Mouse (Mus musculus) hindbrain, embryonic 10.5 days (tissue): ENCODE measurements around the gene Cnfn. TPM values are rescaled to one million over a fixed set of nuclear protein-coding genes. Genes with fewer than 3 reads are reported as not detected.
A peak's percentile ranks its signal among the peaks of the same experiment; 100 is the strongest.

Experiments
- DNase-seq: peaks from one replicate; pipeline ENCODE4 v3.0.0-alpha.2; 2017; ENCODE audit warnings: low spot score
- H3K27ac ChIP-seq: fragments of 300-500 bp; sonication (generic); 2 replicates; pipeline ENCODE4 v1.5.1; 2016; ENCODE audit warnings: mild to moderate bottlenecking, moderate library complexity
- H3K27me3 ChIP-seq: fragments of 300-500 bp; sonication (generic); 2 replicates; pipeline ENCODE4 v1.6.1; 2016; ENCODE audit warnings: mild to moderate bottlenecking; ENCODE audit not compliant: poor library complexity, insufficient read depth, severe bottlenecking
- H3K36me3 ChIP-seq: fragments of 300-500 bp; sonication (generic); 2 replicates; pipeline ENCODE4 v1.6.1; 2016; ENCODE audit warnings: mild to moderate bottlenecking, moderate library complexity
- H3K4me1 ChIP-seq: fragments of 300-500 bp; sonication (generic); replicated peaks from 2 replicates; pipeline ENCODE4 v1.6.1; 2016; ENCODE audit warnings: mild to moderate bottlenecking
- H3K4me3 ChIP-seq: fragments of 300-500 bp; sonication (generic); 2 replicates; pipeline ENCODE4 v1.5.1; 2016; ENCODE audit warnings: mild to moderate bottlenecking, moderate library complexity
- H3K9me3 ChIP-seq: fragments of 300-500 bp; sonication (generic); 2 replicates; pipeline ENCODE4 v1.6.1; 2016; ENCODE audit warnings: mild to moderate bottlenecking, moderate library complexity
- WGBS: fragments of 180-500 bp; shearing (Covaris S2); methylation state at CpG from one replicate; pipeline ENCODE4 v1.1.7; 2016; 5-methylcytosine and 5-hydroxymethylcytosine counted together
- polyA plus RNA-seq: library from polyadenylated mRNA; unstranded; fragments of >200 nt; fragmentation: Nextera tagmentation; extraction: Ambion mirVana; gene quantifications from 2 replicates; pipeline ENCODE4 v1.2.1, GENCODE M21; 2016

The Cnfn gene
- polyA plus RNA-seq, 1 experiment from 2014 or later, result not detected

GRCm38 (mm10) chr7:25385259-25385658 lies 15.7 kb upstream of the Cnfn start:
- Histone ChIP-seq H3K27ac (no peak overlapping the region; the same call in 1 of the 2 replicates), H3K4me1 (peaks cover 8% of the 10 kb centered on the region), H3K36me3 (peaks cover 68% of the 10 kb centered on the region), H3K9me3 (no peaks in the 10 kb centered on the region), H3K4me3 (no peak overlapping the region), H3K27me3 (peaks cover 17% of the 10 kb centered on the region)
- 93% methylated on average over 12 of the region's 12 CpGs for WGBS
- no peak for DNase-seq

DNA sequence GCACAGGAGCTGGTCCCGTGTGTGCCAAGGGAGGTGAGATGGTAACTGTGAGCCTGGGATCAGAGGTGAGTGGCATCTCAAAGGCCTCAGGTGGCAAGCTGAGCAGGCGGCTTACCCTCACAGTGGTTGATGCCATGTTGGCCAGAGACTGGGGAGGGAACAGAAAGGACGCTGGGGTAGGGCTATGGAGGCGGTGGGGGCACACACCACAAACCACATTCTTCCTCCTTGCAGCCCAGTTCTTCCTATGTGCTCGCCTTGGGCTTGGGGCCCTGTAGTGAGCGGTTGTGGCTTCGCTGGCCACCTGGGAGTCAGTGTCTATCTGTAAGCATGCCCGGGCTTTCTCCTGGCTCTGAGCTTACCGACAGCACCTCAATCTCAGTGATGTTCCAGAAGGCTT lies 15.3 kb upstream of the Cnfn start:
- Histone ChIP-seq H3K9me3 (no peaks in the 10 kb centered on the region), H3K4me3 (no peak overlapping the region), H3K4me1 (peaks cover 8% of the 10 kb centered on the region), H3K27ac (no peak overlapping the region), H3K27me3 (peaks cover 20% of the 10 kb centered on the region), H3K36me3 (peaks cover 68% of the 10 kb centered on the region)
- WGBS, result 88% methylated on average over 9 of the region's 9 CpGs
- no peak for DNase-seq

GRCm38 (mm10) chr7:25384318-25384717 lies 14.8 kb upstream of the Cnfn start:
- H3K9me3 ChIP-seq, result no peaks in the 10 kb centered on the region
- no peak overlapping the region for H3K27ac ChIP-seq
- H3K4me3 ChIP-seq, result no peak overlapping the region
- no peak for DNase-seq
- peaks cover 68% of the 10 kb centered on the region for H3K36me3 ChIP-seq
- 90% methylated on average over 13 of the region's 13 CpGs for WGBS
- peaks cover 12% of the 10 kb centered on the region for H3K4me1 ChIP-seq
- peaks cover 20% of the 10 kb centered on the region for H3K27me3 ChIP-seq

DNA sequence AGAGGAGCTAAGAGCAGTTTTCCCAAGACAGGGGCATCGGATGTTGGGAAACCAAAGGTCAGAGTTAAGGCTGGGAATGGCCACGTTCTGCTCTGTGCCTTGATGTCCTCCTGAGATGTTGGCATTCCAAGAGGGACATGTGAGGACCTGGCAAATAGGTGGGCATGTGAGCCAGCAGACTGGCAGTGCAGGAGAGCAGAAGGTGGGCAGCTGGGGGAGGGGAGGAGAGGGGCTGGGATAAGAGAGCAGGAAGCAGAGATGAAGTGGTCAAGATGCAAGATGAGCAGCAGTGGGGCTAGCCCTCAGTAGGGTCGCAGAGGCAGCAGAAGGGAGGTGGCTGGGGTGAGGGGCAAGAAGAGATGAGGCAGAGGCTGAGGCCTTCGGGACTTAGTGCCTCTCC lies 14.4 kb upstream of the Cnfn start:
- H3K27me3 ChIP-seq, result peaks cover 20% of the 10 kb centered on the region
- DNase-seq, result no peak
- H3K27ac ChIP-seq, result no peak overlapping the region
- H3K4me3 ChIP-seq, result no peak overlapping the region
- 89% methylated on average over 4 of the region's 4 CpGs for WGBS
- peaks cover 68% of the 10 kb centered on the region for H3K36me3 ChIP-seq
- peaks cover 15% of the 10 kb centered on the region for H3K4me1 ChIP-seq
- no peaks in the 10 kb centered on the region for H3K9me3 ChIP-seq

DNA sequence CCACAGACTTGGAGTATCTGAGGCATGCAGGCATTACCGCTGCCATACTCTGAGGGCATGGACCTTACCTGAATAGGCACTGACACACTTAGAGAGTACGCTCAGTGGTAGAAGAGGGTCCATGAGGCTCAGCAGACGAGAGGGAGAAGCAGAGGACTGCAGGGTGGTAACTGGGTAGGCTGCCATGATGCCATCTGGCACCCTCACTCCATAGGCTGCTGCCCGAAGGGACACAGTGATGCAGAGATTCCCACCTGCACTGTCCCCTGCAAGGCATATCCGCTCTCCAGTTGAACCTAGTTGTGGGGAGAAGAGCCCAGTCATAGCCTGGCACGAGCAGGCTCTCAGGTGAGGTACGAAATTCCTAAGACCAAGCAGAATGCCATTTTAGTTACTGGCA lies 13.9 kb upstream of the Cnfn start:
- Histone ChIP-seq H3K4me3 (no peak overlapping the region), H3K36me3 (peaks cover 63% of the 10 kb centered on the region), H3K9me3 (no peaks in the 10 kb centered on the region), H3K4me1 (peaks cover 15% of the 10 kb centered on the region), H3K27me3 (peaks cover 20% of the 10 kb centered on the region), H3K27ac (no peak overlapping the region)
- 90% methylated on average over 7 of the region's 7 CpGs for WGBS
- no peak for DNase-seq

DNA sequence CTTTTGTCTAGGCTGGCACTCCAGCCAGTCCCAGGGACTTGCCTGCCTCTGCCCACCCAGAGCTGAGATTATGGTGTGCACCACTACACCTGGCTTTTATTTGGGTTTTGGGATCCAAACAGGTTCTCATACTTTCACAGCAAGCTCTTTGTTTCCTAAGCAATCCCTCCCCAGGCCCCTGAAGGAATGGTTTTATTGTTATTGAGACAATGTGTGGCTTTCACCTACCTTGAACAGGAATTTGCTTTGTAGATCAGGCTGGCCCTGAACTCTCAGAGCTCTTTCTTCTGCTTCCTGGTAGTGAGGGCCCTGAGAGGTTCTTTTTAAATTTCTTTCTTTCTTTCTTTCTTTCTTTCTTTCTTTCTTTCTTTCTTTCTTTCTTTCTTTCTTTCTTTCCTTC lies 13.0 kb upstream of the Cnfn start:
- H3K36me3 ChIP-seq, result peaks cover 54% of the 10 kb centered on the region
- H3K4me1 ChIP-seq, result peaks cover 16% of the 10 kb centered on the region
- H3K27ac ChIP-seq, result no peak overlapping the region
- peaks cover 22% of the 10 kb centered on the region for H3K27me3 ChIP-seq
- no peak overlapping the region for H3K4me3 ChIP-seq
- DNase-seq, result no peak
- H3K9me3 ChIP-seq, result no peaks in the 10 kb centered on the region

GRCm38 (mm10) chr7:25381284-25381680 lies 11.8 kb upstream of the Cnfn start:
- Histone ChIP-seq H3K9me3 (no peaks in the 10 kb centered on the region), H3K4me1 (peaks cover 28% of the 10 kb centered on the region), H3K4me3 (no peak overlapping the region), H3K27me3 (peaks cover 33% of the 10 kb centered on the region), H3K27ac (no peak overlapping the region), H3K36me3 (peaks cover 43% of the 10 kb centered on the region)
- WGBS, result 28% methylated on average over 3 of the region's 3 CpGs
- no peak for DNase-seq

DNA sequence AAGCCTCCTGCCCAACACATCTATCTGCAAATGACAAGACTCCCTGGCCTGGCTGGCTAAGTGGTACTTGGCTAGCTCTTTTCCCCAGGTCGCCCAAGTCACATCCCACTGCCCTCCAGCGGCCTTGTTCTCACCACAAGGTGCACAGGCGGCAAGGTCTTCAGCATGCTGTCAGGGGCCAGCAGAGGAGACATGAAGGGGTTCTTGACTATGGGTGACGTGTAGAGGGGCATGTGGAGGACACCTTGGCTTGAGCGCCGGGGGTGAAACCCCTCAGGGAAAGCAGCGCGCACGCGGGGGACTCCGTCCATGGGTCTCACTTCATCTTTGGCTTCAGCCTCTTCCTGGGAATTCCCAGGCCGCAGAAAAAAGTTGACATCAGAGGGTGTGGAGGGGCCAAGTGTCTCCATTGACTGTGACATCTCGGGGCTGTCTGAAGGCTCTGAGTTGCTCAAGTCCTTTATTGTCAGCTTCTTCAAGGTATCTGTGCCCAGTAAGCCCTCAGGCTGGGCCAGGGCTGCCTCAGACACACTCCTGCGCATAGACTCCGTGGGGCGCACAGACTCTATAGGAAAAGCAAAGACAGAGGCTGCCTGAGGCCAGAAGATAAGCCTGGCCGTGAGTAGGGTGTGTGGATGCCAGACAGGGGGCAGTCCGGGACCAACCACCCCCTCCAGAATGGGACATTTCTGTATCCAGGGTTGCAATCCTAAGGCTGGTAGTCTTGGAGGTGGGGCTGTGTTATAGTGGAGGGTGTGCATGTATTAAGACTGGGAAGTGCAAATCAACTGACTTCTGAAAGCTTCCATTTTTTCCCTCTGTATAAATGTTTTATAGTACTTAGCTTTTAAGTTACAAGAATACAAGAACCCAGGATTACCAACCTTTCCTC lies 11.1 kb upstream of the Cnfn start:
- WGBS, result 54% methylated on average over 18 of the region's 18 CpGs
- Histone ChIP-seq H3K4me1 (peaks cover 30% of the 10 kb centered on the region), H3K27ac (0 out of 2 replicates have a peak overlapping the region, but pooled peaks have one; percentile 86), H3K36me3 (peaks cover 37% of the 10 kb centered on the region), H3K27me3 (peaks cover 38% of the 10 kb centered on the region), H3K9me3 (no peaks in the 10 kb centered on the region), H3K4me3 (peak overlapping the region; percentile 60)
- no peak for DNase-seq

DNA sequence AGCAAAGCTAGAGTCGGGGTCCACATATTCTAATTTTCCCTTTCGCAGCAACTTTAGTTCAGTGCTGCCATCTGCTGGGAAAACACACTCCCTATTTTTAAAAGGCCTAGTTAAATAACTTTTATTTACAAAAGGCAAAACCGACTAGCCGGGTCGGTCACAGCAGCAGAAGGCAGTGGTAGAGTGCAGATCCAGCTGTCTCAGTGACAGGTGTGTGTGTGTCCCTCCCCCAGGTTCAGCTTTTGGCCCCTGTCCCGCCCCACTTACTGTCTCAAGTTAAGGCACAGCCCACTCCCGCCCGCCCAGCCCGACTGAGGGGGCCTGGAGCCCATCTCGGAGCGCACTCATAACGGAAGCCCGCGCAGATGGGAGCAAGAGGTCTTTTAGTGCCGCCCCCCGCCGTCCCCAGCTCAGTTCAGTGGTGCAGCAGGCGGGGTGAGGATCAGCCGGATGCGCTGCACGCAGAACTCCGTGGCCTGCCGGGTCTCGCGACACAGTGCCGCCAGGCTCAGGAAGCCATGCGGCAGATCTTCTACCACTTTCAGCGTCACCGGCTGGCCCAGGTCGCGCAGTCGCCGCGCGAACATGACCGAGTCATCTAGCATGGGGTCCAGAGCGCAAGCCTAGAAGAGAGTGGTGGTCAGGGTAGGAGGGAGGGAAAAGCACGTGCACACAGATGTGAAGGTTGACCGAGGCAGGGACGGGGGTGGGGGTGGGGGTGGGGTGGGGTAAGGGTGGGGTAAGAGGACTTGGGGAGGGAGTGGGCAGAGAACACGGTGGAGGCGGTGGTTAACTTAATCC lies 10.2 kb upstream of the Cnfn start:
- Histone ChIP-seq H3K27ac (peak overlapping the region; percentile 86), H3K36me3 (peaks cover 28% of the 10 kb centered on the region), H3K4me3 (peak overlapping the region; percentile 60), H3K4me1 (peaks cover 30% of the 10 kb centered on the region), H3K9me3 (no peaks in the 10 kb centered on the region), H3K27me3 (peaks cover 43% of the 10 kb centered on the region)
- peak; percentile 64 for DNase-seq
- 2% methylated on average over 42 of the region's 42 CpGs for WGBS

DNA sequence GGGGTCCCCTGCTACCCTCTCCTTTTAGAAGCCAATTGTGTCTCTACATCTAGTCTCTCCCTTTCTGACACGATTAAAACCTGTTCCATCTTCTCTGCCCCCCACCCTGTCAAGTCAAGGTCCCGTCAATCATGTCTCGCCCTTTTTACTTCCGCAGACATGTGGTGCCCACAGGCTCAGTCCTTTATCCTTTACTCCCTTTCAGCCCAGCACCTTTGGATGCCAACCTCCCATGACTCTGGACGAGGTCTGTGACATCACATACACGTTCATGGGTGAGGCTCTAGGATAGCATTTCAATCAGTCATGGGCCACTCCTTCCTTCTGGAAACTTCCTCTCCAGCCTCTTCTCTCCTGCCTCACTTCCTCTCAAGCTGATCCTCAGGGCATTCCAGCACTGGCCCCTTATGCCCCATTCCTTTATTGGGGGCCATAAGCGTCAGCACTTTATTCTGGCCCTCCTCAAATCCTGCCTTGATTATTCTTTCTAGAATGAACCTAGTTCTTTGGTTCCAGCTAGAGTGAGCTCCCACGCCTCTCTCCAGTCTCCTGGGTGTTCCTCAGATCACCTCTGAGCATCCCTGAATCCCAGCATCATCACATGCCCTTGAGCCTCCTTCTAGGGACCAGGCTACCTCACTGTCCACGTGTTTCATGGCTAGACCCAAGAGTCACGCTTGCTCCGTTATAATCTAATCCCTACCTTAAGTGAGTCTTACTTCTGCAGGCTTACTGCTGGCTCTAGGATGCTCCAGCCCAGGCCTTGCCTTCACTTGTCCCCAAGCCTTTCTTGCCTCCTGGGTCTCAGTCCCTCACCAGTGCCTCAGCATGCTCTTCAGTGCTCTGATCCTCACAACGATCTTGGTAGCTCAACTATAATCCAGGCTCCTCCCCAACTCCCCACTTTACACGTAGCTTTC lies 8.9 kb upstream of the Cnfn start:
- WGBS, result 86% methylated on average over 13 of the region's 13 CpGs
- no peak overlapping the region for H3K4me3 ChIP-seq

GRCm38 (mm10) chr7:25377100-25377700 lies 7.7 kb upstream of the Cnfn start:
- Histone ChIP-seq H3K27me3 (peaks cover 46% of the 10 kb centered on the region), H3K36me3 (peaks cover 6% of the 10 kb centered on the region; the same call in 1 of the 2 replicates), H3K4me3 (peak overlapping the region; percentile 42), H3K27ac (peak overlapping the region; percentile 40; the same call in 1 of the 2 replicates), H3K9me3 (no peaks in the 10 kb centered on the region), H3K4me1 (peaks cover 30% of the 10 kb centered on the region)
- 40% methylated on average over 6 of the region's 8 CpGs for WGBS
- DNase-seq, result no peak

More for the DNA sequence above, 8.9 kb upstream of the Cnfn start:
- no peaks in the 10 kb centered on the region for H3K9me3 ChIP-seq
- H3K36me3 ChIP-seq, result peaks cover 16% of the 10 kb centered on the region
- H3K27me3 ChIP-seq, result peaks cover 46% of the 10 kb centered on the region
- H3K4me1 ChIP-seq, result peaks cover 30% of the 10 kb centered on the region
- no peak for DNase-seq
- no peak overlapping the region for H3K27ac ChIP-seq

- peak overlapping the region; percentile 36; the same call in 1 of the 2 replicates for H3K27ac ChIP-seq
- peaks cover 30% of the 10 kb centered on the region for H3K4me1 ChIP-seq
- no peaks in the 10 kb centered on the region for H3K9me3 ChIP-seq
- H3K27me3 ChIP-seq, result peaks cover 42% of the 10 kb centered on the region
- H3K4me3 ChIP-seq, result peak overlapping the region; percentile 42
- peak; percentile 70 for DNase-seq
- no peaks in the 10 kb centered on the region for H3K36me3 ChIP-seq
- 5% methylated on average over 17 of the region's 17 CpGs for WGBS
Measured at GRCm38 (mm10) chr7:25376556-25376955, 7.0 kb upstream of the Cnfn start.
